Mouse (Mus musculus) liver, postnatal 0 days (tissue): ENCODE measurements around the gene Camk2g. TPM values are rescaled to one million over a fixed set of nuclear protein-coding genes. Genes with fewer than 3 reads are reported as not detected.

ENCODE experiments used
- ATAC-seq: fragments of 200-750 bp; cut with Nextera tagmentation; 2 replicates; pipeline ENCODE4 v1.8.0; 2017; ENCODE audit warnings: mild to moderate bottlenecking, moderate library complexity
- DNase-seq: peaks from one replicate; pipeline ENCODE4 v3.0.0-alpha.2; 2016
- H3K27ac ChIP-seq: fragments of 300-500 bp; sonication (generic); 2 replicates; pipeline ENCODE4 v1.5.1; 2014; ENCODE audit warnings: antibody characterized with exemption, moderate library complexity, mild to moderate bottlenecking, low read depth
- H3K27me3 ChIP-seq: fragments of 300-500 bp; sonication (generic); 2 replicates; pipeline ENCODE4 v1.6.1; 2014; ENCODE audit warnings: low read length, control low read depth, mixed read lengths; ENCODE audit not compliant: insufficient read depth
- H3K36me3 ChIP-seq: fragments of 300-500 bp; sonication (generic); replicated peaks from 2 replicates; pipeline ENCODE4 v1.6.1; 2014; ENCODE audit warnings: mild to moderate bottlenecking, control low read depth, low read length, moderate library complexity, mixed read lengths; ENCODE audit not compliant: insufficient read depth
- H3K4me1 ChIP-seq: fragments of 300-500 bp; sonication (generic); 2 replicates; pipeline ENCODE4 v1.6.1; 2014; ENCODE audit warnings: antibody characterized with exemption, mild to moderate bottlenecking, control low read depth; ENCODE audit not compliant: insufficient read depth
- H3K4me2 ChIP-seq: fragments of 300-500 bp; sonication (generic); 2 replicates; pipeline ENCODE4 v1.6.1; 2014; ENCODE audit warnings: low read depth, mild to moderate bottlenecking, low read length, moderate library complexity, mixed read lengths
- H3K4me3 ChIP-seq: fragments of 300-500 bp; sonication (generic); 2 replicates; pipeline ENCODE4 v1.5.1; 2014; ENCODE audit warnings: low read depth, low read length
- H3K9ac ChIP-seq: fragments of 300-500 bp; sonication (generic); replicated peaks from 2 replicates; pipeline ENCODE4 v1.6.1; 2014; ENCODE audit warnings: mild to moderate bottlenecking, moderate library complexity
- H3K9me3 ChIP-seq: fragments of 300-500 bp; sonication (generic); 2 replicates; pipeline ENCODE4 v1.6.1; 2016; ENCODE audit warnings: mild to moderate bottlenecking, control low read depth, low read length, mixed read lengths
- CTCF ChIP-seq: sonication (generic); IDR thresholded peaks from 2 replicates; pipeline ENCODE4 v1.5.1; 2016; ENCODE audit warnings: antibody characterized with exemption, low read depth
- EP300 ChIP-seq: IDR thresholded peaks from 2 replicates; pipeline ENCODE4 v1.6.1; 2016; ENCODE audit warnings: antibody characterized with exemption, low read depth, mild to moderate bottlenecking
- WGBS: fragments of 180-500 bp; shearing (Covaris S2); extraction: QIAGEN DNeasy Blood & Tissue Kit; methylation state at CpG from one replicate; pipeline ENCODE4 v1.1.7; 2014; ENCODE audit not compliant: insufficient replicate concordance; 5-methylcytosine and 5-hydroxymethylcytosine counted together
- polyA plus RNA-seq: library from polyadenylated mRNA; unstranded; fragments of >200 nt; fragmentation: Nextera tagmentation; extraction: Ambion mirVana; gene quantifications from 2 replicates; pipeline ENCODE4 v1.2.1, GENCODE M21; 2015

Gene Camk2g
- polyA plus RNA-seq, 1 experiment from 2014 or later = 6.6 TPM

- no peaks in the 10 kb centered on the region for H3K27me3 ChIP-seq
- H3K9ac ChIP-seq = no peak overlapping the region
- DNase-seq (peak; percentile 78), ATAC-seq (peak; percentile 79)
- H3K9me3 ChIP-seq = no peaks in the 10 kb centered on the region
- no peak overlapping the region for H3K4me2 ChIP-seq
- TF ChIP-seq EP300 = no peak
- peak; percentile 96 for TF ChIP-seq CTCF
- H3K27ac ChIP-seq = no peak overlapping the region
- no peaks in the 10 kb centered on the region for H3K4me1 ChIP-seq
- no peaks in the 10 kb centered on the region for H3K36me3 ChIP-seq
- no peak overlapping the region for H3K4me3 ChIP-seq
- WGBS = 2% methylated on average over 7 of the region's 7 CpGs
Measured at GRCm38 (mm10) chr14:20803606-20803938, 9.7 kb upstream of the Camk2g start.

DNA sequence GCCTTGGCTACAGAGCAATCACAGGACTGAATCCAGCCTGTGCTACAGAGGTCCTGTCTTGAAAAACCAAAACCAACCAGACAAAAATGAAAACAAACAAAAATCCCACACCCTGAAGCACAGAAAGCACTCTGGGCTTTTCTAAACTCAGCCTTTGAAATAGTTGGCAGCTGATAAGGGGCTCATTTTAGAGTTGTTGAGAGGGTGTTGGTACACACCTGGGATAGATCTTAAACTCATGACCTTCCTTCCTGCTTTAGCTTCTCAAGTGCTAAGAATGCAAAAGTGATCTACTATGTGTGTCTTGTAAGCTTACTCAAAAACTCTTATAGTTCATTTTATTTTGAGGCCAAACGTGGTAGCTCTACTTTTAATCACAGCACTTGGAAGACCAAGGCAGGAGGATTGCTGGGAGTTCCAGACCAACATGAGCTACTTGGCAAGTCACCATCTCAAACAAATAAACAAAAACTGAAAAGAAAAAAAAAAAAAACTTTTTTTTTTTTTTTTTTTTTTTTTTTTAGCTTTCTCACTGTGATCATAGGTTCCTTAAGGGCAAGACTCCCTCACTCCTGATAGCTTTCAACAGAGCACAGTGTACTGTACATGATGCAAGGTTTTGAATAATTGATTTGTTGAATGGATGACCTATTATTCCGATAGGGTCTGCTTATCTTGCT is 9.2 kb upstream of the Camk2g start:
- Histone ChIP-seq H3K36me3 (no peaks in the 10 kb centered on the region), H3K4me3 (no peak overlapping the region), H3K9ac (no peak overlapping the region), H3K27me3 (no peaks in the 10 kb centered on the region), H3K27ac (no peak overlapping the region), H3K4me1 (no peaks in the 10 kb centered on the region), H3K9me3 (no peaks in the 10 kb centered on the region), H3K4me2 (no peak overlapping the region)
- TF ChIP-seq EP300 (no peak), CTCF (no peak)
- DNase-seq (no peak), ATAC-seq (peak; percentile 67)
- WGBS = 38% methylated on average over 2 of the region's 2 CpGs

DNA sequence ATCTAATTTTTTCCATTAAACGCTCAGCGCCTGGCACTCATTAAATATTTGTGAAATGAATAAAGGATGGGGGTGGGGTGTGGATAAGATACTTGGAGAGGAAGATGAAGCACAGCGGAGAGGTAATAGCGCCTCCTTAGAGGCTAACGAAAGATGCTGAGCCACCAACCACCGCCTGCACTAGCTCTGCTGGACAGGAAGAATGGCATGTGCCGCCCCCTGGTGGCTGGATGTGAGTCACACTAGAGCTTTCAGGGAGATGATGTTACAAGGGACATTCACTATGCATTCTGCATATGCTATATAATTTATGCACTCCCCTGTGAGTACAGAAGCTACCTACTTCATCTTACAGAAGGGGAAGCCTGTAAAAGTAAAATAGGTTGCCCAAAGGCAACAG is 4.9 kb upstream of the Camk2g start:
- no peaks in the 10 kb centered on the region for H3K9me3 ChIP-seq
- H3K4me1 ChIP-seq = peaks cover 4% of the 10 kb centered on the region
- TF ChIP-seq CTCF = peak; percentile 95
- TF ChIP-seq EP300 = no peak
- no peaks in the 10 kb centered on the region for H3K36me3 ChIP-seq
- no peaks in the 10 kb centered on the region for H3K27me3 ChIP-seq
- DNase-seq = peak; percentile 93
- H3K27ac ChIP-seq = no peak overlapping the region
- no peak overlapping the region for H3K4me2 ChIP-seq
- H3K9ac ChIP-seq = no peak overlapping the region
- no peak for ATAC-seq
- H3K4me3 ChIP-seq = no peak overlapping the region
- 3% methylated on average over 7 of the region's 7 CpGs for WGBS

GRCm38 (mm10) chr14:20798300-20798699 is 4.4 kb upstream of the Camk2g start:
- TF ChIP-seq CTCF (no peak), EP300 (no peak)
- 74% methylated on average over 6 of the region's 6 CpGs for WGBS
- no peak overlapping the region for H3K4me3 ChIP-seq
- H3K9ac ChIP-seq = no peak overlapping the region
- H3K4me2 ChIP-seq = no peak overlapping the region
- DNase-seq = no peak
- H3K27me3 ChIP-seq = no peaks in the 10 kb centered on the region
- H3K36me3 ChIP-seq = no peaks in the 10 kb centered on the region
- ATAC-seq = no peak
- no peaks in the 10 kb centered on the region for H3K9me3 ChIP-seq
- H3K4me1 ChIP-seq = peaks cover 4% of the 10 kb centered on the region
- no peak overlapping the region for H3K27ac ChIP-seq

DNA sequence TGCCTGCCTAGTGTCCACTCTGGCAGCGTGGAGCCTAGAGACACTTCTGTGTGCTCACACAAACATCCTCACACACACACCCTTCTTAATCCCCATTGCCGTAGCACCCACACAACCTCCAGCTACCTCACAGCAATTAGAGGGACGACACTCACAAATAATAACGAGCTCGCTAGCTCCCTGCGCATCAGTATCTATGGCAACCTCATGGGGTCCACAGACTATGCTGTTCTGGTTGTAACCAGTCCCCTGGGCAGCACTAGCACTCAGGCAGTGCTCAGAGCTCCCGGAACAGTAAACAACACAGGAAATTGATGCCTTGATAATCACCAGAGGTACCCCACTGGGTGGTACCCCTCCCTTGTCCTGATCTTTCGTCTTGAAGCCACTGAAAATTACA is 2.8 kb upstream of the Camk2g start:
- WGBS = 75% methylated on average over 8 of the region's 8 CpGs

DNA sequence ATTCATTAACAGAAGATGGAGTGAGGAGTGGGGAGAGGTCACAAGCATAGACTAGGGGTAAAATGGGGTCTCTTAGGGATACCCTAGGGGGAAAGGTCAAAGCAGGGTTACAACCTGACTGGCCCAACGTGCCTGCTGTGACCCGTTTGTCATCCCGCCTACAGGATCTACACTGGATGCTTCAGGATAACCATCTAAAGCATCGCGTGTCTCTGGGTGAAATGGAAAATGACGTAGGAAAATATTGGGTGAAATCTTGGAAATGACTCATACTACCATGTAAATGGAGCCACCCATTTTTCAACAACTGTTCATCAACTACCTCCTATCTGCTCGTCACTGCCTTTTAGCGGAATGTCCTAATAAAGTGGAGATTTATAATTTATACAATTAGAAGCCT is 2.3 kb upstream of the Camk2g start:
- ATAC-seq = no peak
- DNase-seq = no peak
- H3K27ac ChIP-seq = peak overlapping the region; percentile 34; the same call in 1 of the 2 replicates
- TF ChIP-seq CTCF = no peak
- no peak for TF ChIP-seq EP300
- H3K27me3 ChIP-seq = no peaks in the 10 kb centered on the region
- 76% methylated on average over 8 of the region's 8 CpGs for WGBS
- no peak overlapping the region for H3K4me3 ChIP-seq
- H3K4me1 ChIP-seq = peaks cover 10% of the 10 kb centered on the region
- H3K36me3 ChIP-seq = peaks cover 2% of the 10 kb centered on the region
- H3K9me3 ChIP-seq = no peaks in the 10 kb centered on the region
- H3K9ac ChIP-seq = no peak overlapping the region
- H3K4me2 ChIP-seq = no peak overlapping the region

More for the DNA sequence above, 2.8 kb upstream of the Camk2g start:
- Histone ChIP-seq H3K9ac (no peak overlapping the region), H3K27ac (no peak overlapping the region), H3K4me3 (no peak overlapping the region), H3K36me3 (no peaks in the 10 kb centered on the region), H3K4me2 (no peak overlapping the region), H3K4me1 (peaks cover 10% of the 10 kb centered on the region), H3K9me3 (no peaks in the 10 kb centered on the region), H3K27me3 (no peaks in the 10 kb centered on the region)
- no peak for DNase-seq
- ATAC-seq = no peak
- TF ChIP-seq EP300 = no peak
- TF ChIP-seq CTCF = no peak
